Mouse (Mus musculus) intestine, embryonic 16.5 days (tissue): ENCODE data around the gene Hrasls5. TPM values are rescaled to one million over a fixed set of nuclear protein-coding genes. Genes with fewer than 3 reads are reported as not detected.

ENCODE experiments used
- ATAC-seq: fragments of 200-750 bp; cut with Nextera tagmentation; 2 replicates; pipeline ENCODE4 v1.8.0; 2017; ENCODE audit warnings: moderate TSS enrichment, moderate library complexity
- H3K27ac ChIP-seq: fragments of 300-500 bp; sonication (generic); 2 replicates; pipeline ENCODE4 v1.5.1; 2014; ENCODE audit warnings: mild to moderate bottlenecking, low read length
- H3K27me3 ChIP-seq: fragments of 300-500 bp; sonication (generic); replicated peaks from 2 replicates; pipeline ENCODE4 v1.6.1; 2014; ENCODE audit warnings: low read length, control low read depth, mixed read lengths; ENCODE audit not compliant: control insufficient read depth, insufficient read depth
- H3K36me3 ChIP-seq: fragments of 300-500 bp; sonication (generic); 2 replicates; pipeline ENCODE4 v1.6.1; 2014; ENCODE audit warnings: low read length, control low read depth; ENCODE audit not compliant: control insufficient read depth, insufficient read depth
- H3K4me1 ChIP-seq: fragments of 300-500 bp; sonication (generic); 2 replicates; pipeline ENCODE4 v1.6.1; 2014; ENCODE audit warnings: low read length, control low read depth, mixed read lengths; ENCODE audit not compliant: control insufficient read depth, insufficient read depth
- H3K4me2 ChIP-seq: fragments of 300-500 bp; sonication (generic); 2 replicates; pipeline ENCODE4 v1.6.1; 2014; ENCODE audit warnings: low read depth, low read length, control low read depth
- H3K4me3 ChIP-seq: fragments of 300-500 bp; sonication (generic); 2 replicates; pipeline ENCODE4 v1.5.1; 2014; ENCODE audit warnings: mild to moderate bottlenecking, low read length
- H3K9ac ChIP-seq: fragments of 300-500 bp; sonication (generic); 2 replicates; pipeline ENCODE4 v1.6.1; 2014; ENCODE audit warnings: low read depth, low read length
- H3K9me3 ChIP-seq: fragments of 300-500 bp; sonication (generic); 2 replicates; pipeline ENCODE4 v1.6.1; 2016; ENCODE audit warnings: low read length, control low read depth; ENCODE audit not compliant: control insufficient read depth
- WGBS: fragments of 180-500 bp; shearing (Covaris S2); extraction: QIAGEN DNeasy Blood & Tissue Kit; methylation state at CpG from one replicate; pipeline ENCODE4 v1.1.7; 2014; 5-methylcytosine and 5-hydroxymethylcytosine counted together
- polyA plus RNA-seq: library from polyadenylated mRNA; unstranded; fragments of >200 nt; fragmentation: Nextera tagmentation; extraction: Ambion mirVana; gene quantifications from 2 replicates; pipeline ENCODE4 v1.2.1, GENCODE M21; 2015

The Hrasls5 gene
- polyA plus RNA-seq, 1 experiment from 2014 or later = not detected

DNA sequence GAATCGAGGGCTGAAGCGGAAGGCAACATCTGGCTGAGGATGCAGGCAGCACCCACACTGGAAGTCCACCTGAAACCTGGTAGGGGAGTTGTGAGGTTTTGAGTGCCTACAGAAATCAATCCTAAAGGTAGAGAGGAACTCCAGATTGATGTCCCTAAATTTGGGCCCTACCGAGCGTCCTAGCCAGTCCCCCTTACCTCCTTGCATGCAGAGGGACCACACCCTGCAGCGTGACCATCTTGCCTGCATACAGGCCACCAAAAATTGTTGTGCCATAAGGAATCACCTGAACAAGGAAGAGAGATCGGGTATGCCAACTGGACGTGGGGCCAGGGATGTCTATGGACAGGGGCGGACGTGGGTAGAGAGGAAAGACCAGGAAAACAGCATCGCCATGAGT, 8.2 kb upstream of the Hrasls5 start:
- Histone ChIP-seq H3K36me3 (no peaks in the 10 kb centered on the region), H3K9me3 (no peaks in the 10 kb centered on the region), H3K4me3 (no peak overlapping the region), H3K27me3 (no peaks in the 10 kb centered on the region), H3K4me1 (peaks cover 22% of the 10 kb centered on the region), H3K9ac (no peak overlapping the region), H3K4me2 (no peak overlapping the region), H3K27ac (no peak overlapping the region)
- WGBS = 93% methylated on average over 10 of the region's 10 CpGs
- ATAC-seq = no peak

GRCm38 (mm10) chr19:7605013-7605412, 7.3 kb upstream of the Hrasls5 start:
- ATAC-seq = no peak
- Histone ChIP-seq H3K27ac (no peak overlapping the region), H3K4me1 (peaks cover 22% of the 10 kb centered on the region), H3K4me3 (no peak overlapping the region), H3K4me2 (no peak overlapping the region), H3K9me3 (no peaks in the 10 kb centered on the region), H3K27me3 (no peaks in the 10 kb centered on the region), H3K36me3 (no peaks in the 10 kb centered on the region), H3K9ac (no peak overlapping the region)

DNA sequence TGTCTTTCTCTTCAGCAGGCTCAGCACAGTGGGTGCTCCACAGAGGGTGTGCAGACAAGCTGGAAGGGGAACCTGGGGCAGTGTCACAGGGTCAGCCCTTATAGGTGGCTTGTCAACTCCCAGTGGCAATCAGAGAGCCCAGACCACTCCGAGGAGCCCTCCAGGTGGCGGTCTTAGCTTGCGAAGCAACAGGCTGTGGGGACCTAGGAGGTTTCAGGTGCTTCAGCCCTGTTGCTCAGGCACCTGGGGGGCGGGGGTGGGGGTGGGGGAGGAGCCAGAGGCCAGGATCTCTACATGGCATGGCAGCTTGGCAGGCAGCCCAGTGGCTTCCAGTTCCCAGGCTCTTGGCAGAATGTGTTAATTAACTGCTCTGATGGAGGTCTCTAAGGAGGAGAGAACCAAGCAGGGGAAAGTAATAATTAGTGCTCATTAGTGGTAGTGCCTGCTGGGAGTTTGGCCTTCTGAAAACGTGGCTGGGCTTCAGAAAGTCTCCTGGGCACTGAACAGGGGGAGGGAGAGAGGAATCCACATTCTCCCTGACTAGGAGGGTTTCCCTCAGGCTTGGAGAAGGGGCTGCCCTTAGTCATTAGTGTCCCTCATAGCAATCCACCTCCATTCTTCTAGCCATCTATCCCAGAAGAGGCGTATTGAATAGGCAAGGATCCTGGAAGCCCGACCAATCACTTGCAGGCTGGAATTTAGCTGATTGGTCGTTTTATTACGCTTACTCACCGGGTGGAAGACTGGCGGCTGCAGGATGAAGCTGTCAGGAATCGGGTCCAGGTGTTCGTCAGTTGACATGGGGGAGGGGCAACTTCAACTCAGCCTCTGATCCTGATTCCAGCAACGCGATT, 6.2 kb upstream of the Hrasls5 start:
- H3K9ac ChIP-seq = peak overlapping the region; percentile 45

GRCm38 (mm10) chr19:7606801-7607689, 5.3 kb upstream of the Hrasls5 start, which contains the start of gene Lgals12:
Lgals12 (minus strand) TSS chr19:7607193.
- no peaks in the 10 kb centered on the region for H3K27me3 ChIP-seq
- no peaks in the 10 kb centered on the region for H3K9me3 ChIP-seq
- peak within 1 kb of the TSS; percentile 45 for H3K9ac ChIP-seq
- ATAC-seq = peak; percentile 55
- peak within 1 kb of the TSS; percentile 30 for H3K4me3 ChIP-seq
- H3K36me3 ChIP-seq = no peaks in the 10 kb centered on the region
- H3K4me1 ChIP-seq = peaks cover 22% of the 10 kb centered on the region
- peak within 1 kb of the TSS; percentile 74 for H3K4me2 ChIP-seq
- WGBS = 6% methylated on average over 15 of the region's 15 CpGs
- peak within 1 kb of the TSS; percentile 89 for H3K27ac ChIP-seq

More for the DNA sequence above, 6.2 kb upstream of the Hrasls5 start:
- Histone ChIP-seq H3K4me2 (peak overlapping the region; percentile 74), H3K4me3 (peak overlapping the region; percentile 30), H3K27me3 (no peaks in the 10 kb centered on the region), H3K27ac (peak overlapping the region; percentile 89), H3K36me3 (no peaks in the 10 kb centered on the region), H3K9me3 (no peaks in the 10 kb centered on the region), H3K4me1 (peaks cover 22% of the 10 kb centered on the region)
- 5% methylated on average over 15 of the region's 15 CpGs for WGBS
- ATAC-seq = peak; percentile 65

DNA sequence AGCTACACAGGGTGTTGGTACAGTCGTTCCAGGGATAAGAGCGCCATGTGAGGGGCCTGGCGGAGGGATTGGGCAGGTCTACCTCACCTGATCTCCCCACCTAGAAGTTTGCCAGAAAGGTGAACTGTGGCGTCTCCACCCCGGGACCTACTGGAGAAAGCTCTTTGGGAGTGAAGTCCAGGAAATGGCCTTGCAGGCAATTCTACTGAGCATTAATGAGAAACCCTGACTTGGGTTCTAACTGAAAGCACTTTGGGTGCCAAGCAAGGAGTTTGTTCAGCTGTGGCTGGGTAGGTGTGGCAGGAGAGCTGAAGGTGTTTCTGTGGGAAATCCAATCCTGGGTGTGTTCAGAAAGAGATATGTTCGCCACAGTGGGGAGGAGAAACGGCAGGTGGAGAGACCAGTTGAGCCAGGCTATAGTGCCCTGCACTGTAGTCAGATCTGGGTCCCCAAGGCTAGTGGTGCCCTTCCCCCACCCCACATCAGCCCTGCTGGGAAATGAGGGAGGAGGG, 4.6 kb upstream of the Hrasls5 start:
- H3K4me2 ChIP-seq = no peak overlapping the region
- H3K36me3 ChIP-seq = no peaks in the 10 kb centered on the region
- ATAC-seq = peak; percentile 78
- H3K27ac ChIP-seq = peak overlapping the region; percentile 89
- H3K4me1 ChIP-seq = peaks cover 25% of the 10 kb centered on the region
- H3K9me3 ChIP-seq = no peaks in the 10 kb centered on the region
- 0 out of 2 replicates have a peak overlapping the region, but pooled peaks have one; percentile 15 for H3K9ac ChIP-seq
- H3K4me3 ChIP-seq = no peak overlapping the region
- no peaks in the 10 kb centered on the region for H3K27me3 ChIP-seq
- WGBS = 54% methylated on average over 7 of the region's 7 CpGs

- no peak for ATAC-seq
- 88% methylated on average over 7 of the region's 7 CpGs for WGBS
- Histone ChIP-seq H3K4me1 (peaks cover 4% of the 10 kb centered on the region; the same call in 1 of the 2 replicates), H3K4me3 (no peak overlapping the region), H3K36me3 (no peaks in the 10 kb centered on the region), H3K4me2 (no peak overlapping the region), H3K9me3 (no peaks in the 10 kb centered on the region), H3K27me3 (no peaks in the 10 kb centered on the region), H3K9ac (no peak overlapping the region), H3K27ac (no peak overlapping the region)
Observed at GRCm38 (mm10) chr19:7613151-7613550, 810 bp downstream of the Hrasls5 start.

- no peak overlapping the region for H3K4me2 ChIP-seq
- no peak for ATAC-seq
- H3K9ac ChIP-seq = no peak overlapping the region
- H3K4me1 ChIP-seq = peaks cover 4% of the 10 kb centered on the region; the same call in 1 of the 2 replicates
- no peaks in the 10 kb centered on the region for H3K9me3 ChIP-seq
- H3K4me3 ChIP-seq = no peak overlapping the region
- WGBS = 78% methylated on average over 5 of the region's 5 CpGs
- H3K36me3 ChIP-seq = no peaks in the 10 kb centered on the region
- no peak overlapping the region for H3K27ac ChIP-seq
- H3K27me3 ChIP-seq = no peaks in the 10 kb centered on the region
Observed at GRCm38 (mm10) chr19:7616231-7616930, 4.0 kb downstream of the Hrasls5 start.

- Histone ChIP-seq H3K27me3 (no peaks in the 10 kb centered on the region), H3K9me3 (no peaks in the 10 kb centered on the region), H3K4me2 (no peak overlapping the region), H3K36me3 (no peaks in the 10 kb centered on the region), H3K9ac (no peak overlapping the region), H3K4me3 (no peak overlapping the region), H3K27ac (no peak overlapping the region), H3K4me1 (peaks cover 4% of the 10 kb centered on the region; the same call in 1 of the 2 replicates)
- WGBS = 62% methylated on average over 3 of the region's 3 CpGs
- no peak for ATAC-seq
Observed at GRCm38 (mm10) chr19:7617085-7617484, 4.7 kb downstream of the Hrasls5 start.
